Mouse (Mus musculus): ENCODE results near the gene Nufip1. TPM values are rescaled to one million over a fixed set of nuclear protein-coding genes. Genes with fewer than 3 reads are reported as not detected.

Nufip1 gene
- polyA plus RNA-seq, 1 experiment from 2014 or later: 21.9 TPM

DNA sequence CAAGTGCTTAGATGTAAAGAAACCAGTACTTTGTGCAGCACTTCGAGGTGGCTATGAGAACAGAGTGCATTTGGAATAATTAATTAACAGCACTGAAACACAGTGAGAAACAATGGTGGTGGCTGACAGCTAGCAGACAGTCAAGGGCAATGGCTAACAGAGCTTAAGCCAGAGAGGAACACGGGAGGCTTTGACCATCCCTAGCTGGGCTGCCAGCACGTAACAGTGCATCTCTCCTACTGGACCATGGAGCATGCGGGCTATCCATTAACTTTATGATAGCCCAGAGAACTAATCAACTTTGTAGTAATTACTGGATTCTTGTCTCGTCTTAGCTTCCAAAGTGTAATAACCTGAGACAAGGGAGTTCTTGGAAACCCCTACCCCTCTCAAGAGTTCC is 12.9 kb upstream of the Nufip1 start:
- WGBS: 88% methylated on average over 5 of the region's 5 CpGs
- no peaks in the 10 kb centered on the region for H3K4me1 ChIP-seq
- DNase-seq (ENCODE audit: extremely low spot score, low spot score): no peak
- peaks cover 81% of the 10 kb centered on the region for H3K36me3 ChIP-seq (replicated peaks)
- no peak overlapping the region for H3K4me3 ChIP-seq
- H3K9me3 ChIP-seq: no peaks in the 10 kb centered on the region
- no peak overlapping the region for H3K27ac ChIP-seq
- H3K27me3 ChIP-seq (ENCODE audit: poor library complexity, severe bottlenecking): no peaks in the 10 kb centered on the region

DNA sequence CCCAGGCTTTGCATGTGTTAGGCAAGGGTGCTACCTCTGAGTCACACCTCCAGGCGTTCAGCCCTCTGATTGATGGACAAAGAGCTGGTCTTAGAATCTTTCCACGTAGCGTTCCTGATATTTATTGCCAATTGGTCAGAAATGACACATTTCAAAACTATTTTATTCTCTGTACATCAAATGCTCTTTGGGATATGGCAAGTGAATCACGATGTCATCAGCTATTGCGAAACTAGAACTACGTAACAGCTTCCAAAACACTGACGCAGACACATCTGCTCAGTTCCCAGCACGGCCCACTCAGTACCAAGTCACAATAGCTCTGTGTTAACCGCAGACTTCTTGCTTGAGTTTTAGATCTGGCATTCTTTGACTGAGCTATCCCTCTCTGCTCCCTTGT is 11.1 kb upstream of the Nufip1 start:
- H3K4me1 ChIP-seq: no peaks in the 10 kb centered on the region
- no peaks in the 10 kb centered on the region for H3K9me3 ChIP-seq
- no peak overlapping the region for H3K27ac ChIP-seq
- no peaks in the 10 kb centered on the region for H3K27me3 ChIP-seq (ENCODE audit: poor library complexity, severe bottlenecking)
- 98% methylated on average over 9 of the region's 9 CpGs for WGBS
- H3K4me3 ChIP-seq: no peak overlapping the region
- H3K36me3 ChIP-seq (replicated peaks): peaks cover 77% of the 10 kb centered on the region
- no peak for DNase-seq (ENCODE audit: extremely low spot score, low spot score)

GRCm38 (mm10) chr14:76115744-76116143 is 5.1 kb downstream of the Nufip1 start:
- Histone ChIP-seq H3K36me3 (replicated peaks) (peaks cover 77% of the 10 kb centered on the region), H3K4me1 (peaks cover 11% of the 10 kb centered on the region), H3K27me3 (ENCODE audit: poor library complexity, severe bottlenecking) (no peaks in the 10 kb centered on the region), H3K4me3 (no peak overlapping the region), H3K27ac (no peak overlapping the region), H3K9me3 (no peaks in the 10 kb centered on the region)
- 92% methylated on average over 5 of the region's 5 CpGs for WGBS
- no peak for DNase-seq (ENCODE audit: extremely low spot score, low spot score)

- Histone ChIP-seq H3K4me1 (no peaks in the 10 kb centered on the region), H3K36me3 (replicated peaks) (peaks cover 93% of the 10 kb centered on the region), H3K9me3 (no peaks in the 10 kb centered on the region), H3K4me3 (no peak overlapping the region), H3K27me3 (ENCODE audit: poor library complexity, severe bottlenecking) (no peaks in the 10 kb centered on the region), H3K27ac (no peak overlapping the region)
- WGBS: 82% methylated on average over 4 of the region's 4 CpGs
- DNase-seq (ENCODE audit: extremely low spot score, low spot score): no peak
Measured at GRCm38 (mm10) chr14:76118963-76119362, 8.3 kb downstream of the Nufip1 start.

DNA sequence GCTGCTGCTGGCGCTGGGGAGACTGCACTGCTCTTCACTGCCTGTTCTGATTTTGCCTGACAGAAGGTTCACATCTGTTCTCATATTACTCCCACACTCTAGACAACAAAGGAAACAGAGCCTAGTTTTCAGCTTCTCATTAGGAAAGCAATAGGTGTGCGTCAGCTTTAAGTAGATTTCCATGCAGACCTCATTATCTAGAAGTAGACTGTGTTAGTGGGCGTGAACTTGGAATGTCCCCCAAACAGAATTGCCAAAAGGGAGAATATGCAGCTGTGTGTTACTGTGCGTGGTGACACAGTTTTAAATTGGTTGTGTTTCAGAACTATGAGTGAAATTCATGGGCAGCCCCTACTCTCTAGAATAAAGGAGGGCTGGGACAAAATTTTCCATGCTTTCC is 9.8 kb downstream of the Nufip1 start:
- Histone ChIP-seq H3K9me3 (no peaks in the 10 kb centered on the region), H3K4me1 (no peaks in the 10 kb centered on the region), H3K4me3 (no peak overlapping the region), H3K27me3 (ENCODE audit: poor library complexity, severe bottlenecking) (no peaks in the 10 kb centered on the region), H3K27ac (no peak overlapping the region), H3K36me3 (replicated peaks) (peaks cover 93% of the 10 kb centered on the region)
- 93% methylated on average over 4 of the region's 4 CpGs for WGBS
- no peak for DNase-seq (ENCODE audit: extremely low spot score, low spot score)

- no peaks in the 10 kb centered on the region for H3K9me3 ChIP-seq
- 69% methylated on average over 6 of the region's 6 CpGs for WGBS
- H3K36me3 ChIP-seq (replicated peaks): peaks cover 93% of the 10 kb centered on the region
- no peaks in the 10 kb centered on the region for H3K4me1 ChIP-seq
- H3K27ac ChIP-seq: no peak overlapping the region
- H3K4me3 ChIP-seq: no peak overlapping the region
- no peaks in the 10 kb centered on the region for H3K27me3 ChIP-seq (ENCODE audit: poor library complexity, severe bottlenecking)
- DNase-seq (ENCODE audit: extremely low spot score, low spot score): no peak
Measured at GRCm38 (mm10) chr14:76121901-76122662, 11.4 kb downstream of the Nufip1 start.

- Histone ChIP-seq H3K4me3 (no peak overlapping the region), H3K27me3 (ENCODE audit: poor library complexity, severe bottlenecking) (no peaks in the 10 kb centered on the region), H3K27ac (no peak overlapping the region), H3K4me1 (no peaks in the 10 kb centered on the region), H3K9me3 (no peaks in the 10 kb centered on the region), H3K36me3 (replicated peaks) (peaks cover 93% of the 10 kb centered on the region)
- 94% methylated on average over 8 of the region's 8 CpGs for WGBS
- DNase-seq (ENCODE audit: extremely low spot score, low spot score): no peak
Measured at GRCm38 (mm10) chr14:76122663-76123058, 12.0 kb downstream of the Nufip1 start.

GRCm38 (mm10) chr14:76127311-76127710 is 16.6 kb downstream of the Nufip1 start:
- Histone ChIP-seq H3K36me3 (replicated peaks) (peaks cover 100% of the 10 kb centered on the region), H3K4me3 (no peak overlapping the region), H3K27me3 (ENCODE audit: poor library complexity, severe bottlenecking) (no peaks in the 10 kb centered on the region), H3K27ac (no peak overlapping the region), H3K9me3 (no peaks in the 10 kb centered on the region), H3K4me1 (no peaks in the 10 kb centered on the region)
- WGBS: 82% methylated on average over 3 of the region's 3 CpGs
- DNase-seq (ENCODE audit: extremely low spot score, low spot score): no peak

- no peaks in the 10 kb centered on the region for H3K4me1 ChIP-seq
- H3K9me3 ChIP-seq: no peaks in the 10 kb centered on the region
- H3K27me3 ChIP-seq (ENCODE audit: poor library complexity, severe bottlenecking): no peaks in the 10 kb centered on the region
- no peak for DNase-seq (ENCODE audit: extremely low spot score, low spot score)
- H3K36me3 ChIP-seq (replicated peaks): peaks cover 100% of the 10 kb centered on the region
- H3K4me3 ChIP-seq: no peak overlapping the region
- WGBS: 93% methylated on average over 4 of the region's 4 CpGs
- H3K27ac ChIP-seq: no peak overlapping the region
Measured at GRCm38 (mm10) chr14:76128174-76128573, 17.5 kb downstream of the Nufip1 start.

- Histone ChIP-seq H3K4me3 (no peak overlapping the region), H3K27ac (no peak overlapping the region), H3K9me3 (no peaks in the 10 kb centered on the region), H3K4me1 (no peaks in the 10 kb centered on the region), H3K27me3 (ENCODE audit: poor library complexity, severe bottlenecking) (no peaks in the 10 kb centered on the region), H3K36me3 (replicated peaks) (peaks cover 79% of the 10 kb centered on the region)
- no peak for DNase-seq (ENCODE audit: extremely low spot score, low spot score)
- 95% methylated on average over 4 of the region's 4 CpGs for WGBS
Measured at GRCm38 (mm10) chr14:76134975-76135374, 24.3 kb downstream of the Nufip1 start.

DNA sequence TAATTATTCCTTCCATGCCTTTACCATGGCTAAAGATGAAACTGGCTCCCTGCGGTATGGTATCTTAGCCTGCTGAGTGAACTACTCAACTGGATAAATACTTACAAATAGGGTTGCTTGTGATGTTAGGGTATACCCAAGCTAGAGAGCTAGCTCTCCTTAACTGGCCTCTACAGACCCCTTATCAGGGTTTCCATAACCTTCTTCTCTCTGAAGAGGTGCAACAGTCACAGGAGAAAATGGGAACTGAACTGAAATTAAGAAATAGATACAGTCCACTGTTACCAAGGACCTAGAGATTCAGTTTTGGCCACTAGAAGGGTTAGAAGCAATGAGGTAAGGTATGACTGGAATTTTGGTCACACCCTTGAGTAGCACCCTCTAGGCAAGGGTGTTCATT is 34.6 kb downstream of the Nufip1 start:
- Histone ChIP-seq H3K27ac (no peak overlapping the region), H3K36me3 (replicated peaks) (no peaks in the 10 kb centered on the region), H3K4me3 (no peak overlapping the region), H3K9me3 (no peaks in the 10 kb centered on the region), H3K27me3 (ENCODE audit: poor library complexity, severe bottlenecking) (no peaks in the 10 kb centered on the region), H3K4me1 (peaks cover 24% of the 10 kb centered on the region)
- 95% methylated on average over 1 of the region's 1 CpGs for WGBS
- no peak for DNase-seq (ENCODE audit: extremely low spot score, low spot score)

DNA sequence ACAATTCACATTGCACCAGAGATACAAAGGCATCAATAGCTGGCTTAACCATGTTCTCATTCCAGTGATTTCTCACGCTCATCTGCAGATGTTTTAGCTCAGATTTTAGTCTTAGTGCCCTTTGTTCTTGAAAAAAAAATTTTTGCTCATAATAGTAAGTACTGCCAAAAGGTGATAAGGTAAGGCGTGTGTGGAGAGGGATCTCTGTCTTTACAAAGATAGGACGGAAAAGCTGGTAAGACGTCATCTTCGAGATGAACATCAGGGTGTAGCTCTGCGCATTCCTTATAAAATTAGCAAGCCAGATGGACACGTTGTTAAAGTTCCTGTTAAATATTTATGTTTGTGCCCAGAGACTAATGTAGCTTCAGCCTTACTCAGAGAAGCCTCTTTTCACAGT is 35.2 kb downstream of the Nufip1 start:
- Histone ChIP-seq H3K27me3 (ENCODE audit: poor library complexity, severe bottlenecking) (no peaks in the 10 kb centered on the region), H3K4me1 (peaks cover 31% of the 10 kb centered on the region), H3K9me3 (no peaks in the 10 kb centered on the region), H3K27ac (no peak overlapping the region), H3K4me3 (no peak overlapping the region), H3K36me3 (replicated peaks) (no peaks in the 10 kb centered on the region)
- DNase-seq (ENCODE audit: extremely low spot score, low spot score): no peak
- WGBS: 64% methylated on average over 7 of the region's 7 CpGs

DNA sequence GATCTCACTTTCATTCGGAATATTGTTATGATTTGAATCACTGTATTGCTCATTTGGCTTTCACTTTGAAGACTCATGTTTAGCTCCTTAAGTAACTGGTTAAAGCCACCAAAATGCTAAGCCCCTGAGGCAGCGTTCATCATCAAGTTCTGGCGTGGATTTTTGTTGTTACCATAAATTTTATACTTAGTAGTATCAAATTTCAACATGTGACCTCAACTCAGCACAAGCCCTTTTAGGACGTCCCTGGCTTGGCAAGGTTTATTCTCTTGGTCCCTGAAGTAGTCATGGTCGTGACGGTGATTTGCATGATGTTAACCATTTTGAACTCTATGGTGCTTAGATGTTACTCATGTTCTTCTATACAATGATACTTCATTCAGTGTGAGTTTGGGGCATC is 36.4 kb downstream of the Nufip1 start:
- 87% methylated on average over 6 of the region's 6 CpGs for WGBS
- H3K4me1 ChIP-seq: peaks cover 42% of the 10 kb centered on the region
- no peaks in the 10 kb centered on the region for H3K36me3 ChIP-seq (replicated peaks)
- H3K27ac ChIP-seq: no peak overlapping the region
- no peaks in the 10 kb centered on the region for H3K27me3 ChIP-seq (ENCODE audit: poor library complexity, severe bottlenecking)
- no peaks in the 10 kb centered on the region for H3K9me3 ChIP-seq
- no peak overlapping the region for H3K4me3 ChIP-seq
- DNase-seq (ENCODE audit: extremely low spot score, low spot score): no peak

DNA sequence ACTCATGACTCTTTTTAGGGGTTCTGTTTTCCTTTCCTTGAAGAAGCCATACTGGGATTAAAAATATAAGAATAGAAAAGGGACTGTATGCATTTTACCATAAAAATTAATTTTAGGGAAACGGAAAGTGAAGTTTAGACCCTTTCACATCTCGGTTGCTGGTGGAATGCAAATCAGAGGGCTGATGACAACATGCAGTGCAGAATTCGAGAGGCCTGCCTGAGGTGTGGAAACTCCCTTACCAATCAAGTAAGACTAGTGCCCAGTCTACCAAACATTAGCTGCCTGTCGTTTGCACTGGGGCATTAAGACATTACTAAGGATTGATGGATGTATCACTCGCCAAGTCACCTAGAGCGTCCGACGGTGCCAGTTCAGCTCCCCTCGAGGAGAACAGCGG is 37.6 kb downstream of the Nufip1 start:
- DNase-seq (ENCODE audit: extremely low spot score, low spot score): no peak
- 93% methylated on average over 10 of the region's 10 CpGs for WGBS
- H3K27me3 ChIP-seq (ENCODE audit: poor library complexity, severe bottlenecking): no peaks in the 10 kb centered on the region

More for the DNA sequence above, 37.6 kb downstream of the Nufip1 start:
- peaks cover 51% of the 10 kb centered on the region for H3K4me1 ChIP-seq
- no peaks in the 10 kb centered on the region for H3K36me3 ChIP-seq (replicated peaks)
- H3K9me3 ChIP-seq: no peaks in the 10 kb centered on the region
- H3K27ac ChIP-seq: no peak overlapping the region
- no peak overlapping the region for H3K4me3 ChIP-seq

All from forebrain, embryonic 10.5 days (tissue).